9 mouse cellular contexts compared by ENCODE assay signal in genomic region chr15:89524001-89524571, GRCm38 (mm10). TPM values are rescaled to one million over a fixed set of nuclear protein-coding genes. Genes with fewer than 3 reads are reported as not detected.
DNase-seq lines count a peak whose midpoint lies in the region; ATAC-seq and TF ChIP-seq lines count a peak whose summit lies in the region.
"Had no signal": no experiment of that assay in that cellular context is flagged by ENCODE, and none has a peak within 500 bp of the region (broad histone marks: within the 10 kb centered on the region; RNA-seq: fewer than 3 reads in every experiment).

No protein-coding gene starts in this region.

- H3K4me1 ChIP-seq in heart, embryonic 16.5 days (ENCODE audit: control insufficient read depth, insufficient read depth, low read length): peaks cover 4% of the 10 kb centered on the region
- peaks cover 10% of the 10 kb centered on the region for H3K4me1 ChIP-seq in embryonic facial prominence, embryonic 12.5 days
- no peaks in the 10 kb centered on the region for H3K4me1 ChIP-seq in intestine, postnatal 0 days (replicated peaks; ENCODE audit: control insufficient read depth, insufficient read depth, low read length)
- peaks cover 16% of the 10 kb centered on the region for H3K4me1 ChIP-seq in neural tube, embryonic 13.5 days (replicated peaks)

- peak overlapping the region; percentile 89 for H3K4me2 ChIP-seq in heart, embryonic 16.5 days (ENCODE audit: low read depth, low read length)
- peak overlapping the region; percentile 96 for H3K4me2 ChIP-seq in embryonic facial prominence, embryonic 12.5 days (replicated peaks)
- H3K4me2 ChIP-seq in intestine, postnatal 0 days (replicated peaks; ENCODE audit: low read depth): peak overlapping the region; percentile 77
- peak overlapping the region; percentile 90 for H3K4me2 ChIP-seq in neural tube, embryonic 13.5 days

- DNase-seq in heart, adult 8-10 months (ENCODE audit: low spot score): no peak
- no peak for DNase-seq in urinary bladder, postnatal 4 days (ENCODE audit: low spot score in 2 of 2)
- no peak for DNase-seq in spleen, postnatal 10 days (ENCODE audit: low spot score in 2 of 2)
- no peak for DNase-seq in layer of hippocampus, postnatal 25 days (ENCODE audit: extremely low spot score in 1 of 2, low spot score in 1 of 2)
- DNase-seq: lung, adult 18-20 months had no signal

- no peak for ATAC-seq in heart, embryonic 16.5 days (replicated peaks; ENCODE audit: extremely low read depth, insufficient read depth, low FRiP score)
- no peak for ATAC-seq in embryonic facial prominence, embryonic 12.5 days (ENCODE audit: insufficient number of reproducible peaks, insufficient read depth, low FRiP score, low TSS enrichment)
- no peak for ATAC-seq in intestine, postnatal 0 days
- ATAC-seq in neural tube, embryonic 13.5 days (ENCODE audit: low read depth): no peak

- H3K36me3 ChIP-seq in heart, embryonic 16.5 days (ENCODE audit: control insufficient read depth, insufficient read depth): no peaks in the 10 kb centered on the region
- H3K36me3 ChIP-seq in embryonic facial prominence, embryonic 12.5 days: no peaks in the 10 kb centered on the region
- no peaks in the 10 kb centered on the region for H3K36me3 ChIP-seq in intestine, postnatal 0 days (ENCODE audit: control insufficient read depth, insufficient read depth)
- H3K36me3 ChIP-seq in neural tube, embryonic 13.5 days: peaks cover 18% of the 10 kb centered on the region; the same call in 1 of the 2 replicates

- H3K4me3 ChIP-seq in heart, embryonic 16.5 days (ENCODE audit: low read length): peak overlapping the region; percentile 60
- peak overlapping the region; percentile 71 for H3K4me3 ChIP-seq in embryonic facial prominence, embryonic 12.5 days
- H3K4me3 ChIP-seq in intestine, postnatal 0 days (ENCODE audit: low read depth, low read length): peak overlapping the region; percentile 46
- peak overlapping the region; percentile 60 for H3K4me3 ChIP-seq in neural tube, embryonic 13.5 days

- no peak overlapping the region for H3K27ac ChIP-seq in heart, embryonic 16.5 days (ENCODE audit: low read length)
- H3K27ac ChIP-seq in embryonic facial prominence, embryonic 12.5 days: no peak overlapping the region
- H3K27ac ChIP-seq in intestine, postnatal 0 days (ENCODE audit: low read depth, low read length): no peak overlapping the region
- H3K27ac ChIP-seq in neural tube, embryonic 13.5 days (replicated peaks): no peak overlapping the region

- H3K9ac ChIP-seq in heart, embryonic 16.5 days (ENCODE audit: low read length): peak overlapping the region; percentile 64
- H3K9ac ChIP-seq in embryonic facial prominence, embryonic 12.5 days: peak overlapping the region; percentile 74
- no peak overlapping the region for H3K9ac ChIP-seq in intestine, postnatal 0 days (ENCODE audit: low read depth, low read length)
- H3K9ac ChIP-seq in neural tube, embryonic 13.5 days: peak overlapping the region; percentile 72

- TF ChIP-seq CTCF in intestine, postnatal 0 days (IDR thresholded peaks at IDR 0.05; ENCODE audit: low read depth): no peak

- no peaks in the 10 kb centered on the region for H3K9me3 ChIP-seq in heart, embryonic 16.5 days (replicated peaks; ENCODE audit: control insufficient read depth, low read length)
- H3K9me3 ChIP-seq in embryonic facial prominence, embryonic 12.5 days: no peaks in the 10 kb centered on the region
- no peaks in the 10 kb centered on the region for H3K9me3 ChIP-seq in intestine, postnatal 0 days (ENCODE audit: control insufficient read depth)
- no peaks in the 10 kb centered on the region for H3K9me3 ChIP-seq in neural tube, embryonic 13.5 days

- H3K27me3 ChIP-seq in heart, embryonic 16.5 days (ENCODE audit: control insufficient read depth, insufficient read depth, low read length): peaks cover 40% of the 10 kb centered on the region
- H3K27me3 ChIP-seq in embryonic facial prominence, embryonic 12.5 days: peaks cover 43% of the 10 kb centered on the region
- peaks cover 29% of the 10 kb centered on the region for H3K27me3 ChIP-seq in intestine, postnatal 0 days (replicated peaks; ENCODE audit: control insufficient read depth, insufficient read depth, low read length)
- peaks cover 48% of the 10 kb centered on the region for H3K27me3 ChIP-seq in neural tube, embryonic 13.5 days

- 32% methylated on average over 49 of the region's 52 CpGs for WGBS in heart, embryonic 16.5 days
- 3% methylated on average over 40 of the region's 52 CpGs for WGBS in embryonic facial prominence, embryonic 12.5 days
- WGBS in intestine, postnatal 0 days: 12% methylated on average over 41 of the region's 52 CpGs
- 13% methylated on average over 31 of the region's 52 CpGs for WGBS in neural tube, embryonic 13.5 days

RNA-seq across cellular contexts. Expression of gene Shank3, which starts 24.7 kb away (rescaled TPM):
- polyA plus RNA-seq in heart, embryonic 16.5 days (2015; fragmentation: Nextera tagmentation; extraction: Ambion mirVana): 1.6 and 2.0 TPM in 2 replicates
- total RNA-seq in heart, adult 8-10 months (2022): 10 to 100 TPM; 36.3 to 53.5 (median 43.5) TPM
- 3.0 and 4.7 TPM in 2 replicates for polyA plus RNA-seq in embryonic facial prominence, embryonic 12.5 days (2016; fragmentation: Nextera tagmentation; extraction: Ambion mirVana)
- polyA plus RNA-seq in intestine, postnatal 0 days (2015; fragmentation: Nextera tagmentation; extraction: Ambion mirVana): 0.51 and 0.73 TPM in 2 replicates
- polyA plus RNA-seq in neural tube, embryonic 13.5 days (2015; fragmentation: Nextera tagmentation; extraction: Ambion mirVana): 6.5 and 8.0 TPM in 2 replicates
- total RNA-seq in layer of hippocampus, postnatal 25 days (2021): 100 to 1,000 TPM; 235 to 265 TPM

RNA-seq across cellular contexts. Expression of gene Acr, which starts 44.0 kb away (rescaled TPM):
- 0.16 and 0.22 TPM in 2 replicates for polyA plus RNA-seq in heart, embryonic 16.5 days (2015; fragmentation: Nextera tagmentation; extraction: Ambion mirVana)
- under 1 TPM in 3 of 4 experiments, not detected in 1; 0.19 to 0.41 (median 0.28) TPM for total RNA-seq in heart, adult 8-10 months (2022)
- 0.23 and 0.41 TPM in 2 replicates for polyA plus RNA-seq in embryonic facial prominence, embryonic 12.5 days (2016; fragmentation: Nextera tagmentation; extraction: Ambion mirVana)
- 0.10 and 0.14 TPM in 2 replicates for polyA plus RNA-seq in intestine, postnatal 0 days (2015; fragmentation: Nextera tagmentation; extraction: Ambion mirVana)
- polyA plus RNA-seq in neural tube, embryonic 13.5 days (2015; fragmentation: Nextera tagmentation; extraction: Ambion mirVana): 0.48 and 1.5 TPM in 2 replicates
- under 1 TPM; 0.37 to 0.96 TPM for total RNA-seq in layer of hippocampus, postnatal 25 days (2021)

RNA-seq across cellular contexts. Expression of gene Arsa, which starts 46.9 kb away (rescaled TPM):
- polyA plus RNA-seq in heart, embryonic 16.5 days (2015; fragmentation: Nextera tagmentation; extraction: Ambion mirVana): 15.9 and 17.3 TPM in 2 replicates
- total RNA-seq in heart, adult 8-10 months (2022): 10 to 100 TPM; 10.9 to 12.7 (median 11.8) TPM
- polyA plus RNA-seq in embryonic facial prominence, embryonic 12.5 days (2016; fragmentation: Nextera tagmentation; extraction: Ambion mirVana): 18.0 and 18.2 TPM in 2 replicates
- polyA plus RNA-seq in intestine, postnatal 0 days (2015; fragmentation: Nextera tagmentation; extraction: Ambion mirVana): 32.0 and 36.2 TPM in 2 replicates
- polyA plus RNA-seq in neural tube, embryonic 13.5 days (2015; fragmentation: Nextera tagmentation; extraction: Ambion mirVana): 18.4 and 19.1 TPM in 2 replicates
- total RNA-seq in layer of hippocampus, postnatal 25 days (2021): 10 to 100 TPM; 29.4 to 29.6 TPM
